Mouse (Mus musculus): ENCODE results near the gene Heatr5b.

Gene Heatr5b

DNA sequence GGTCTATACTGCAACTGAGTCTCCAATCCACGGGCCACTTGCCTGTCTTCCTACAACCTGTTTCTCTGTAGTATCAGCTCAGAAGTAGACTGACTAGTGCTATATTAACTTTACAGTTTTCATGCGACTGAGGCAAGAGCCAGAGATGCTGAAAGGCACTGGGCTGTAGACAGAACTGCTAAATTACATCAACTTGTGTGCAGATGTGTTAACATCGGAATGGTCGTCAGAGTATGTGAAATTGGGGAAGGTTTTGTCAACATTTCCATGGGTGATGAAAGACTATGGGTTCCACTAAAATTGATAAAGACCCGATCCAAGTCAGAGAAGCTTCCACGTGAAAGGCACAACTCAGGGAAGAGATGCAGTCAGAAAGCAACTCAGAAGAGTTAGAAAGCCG is 132.2 kb downstream of the Heatr5b start:
- intact Hi-C loops (cut with DNase I) = no loop called here
